Mouse (Mus musculus) CD4-positive, CD25-positive, alpha-beta regulatory T cell, adult 2 months (primary cell): Measurements from ENCODE around the gene Saa4.
A peak's percentile ranks its signal among the peaks of the same experiment; 100 is the strongest.
"Not testable (repeated sequence)": the region's sequence is repeated elsewhere in the genome, so short reads cannot be mapped to it uniquely, and the experiment has no call there.

ENCODE experiments used
- DNase-seq: peaks from one replicate; pipeline ENCODE4 v3.0.0-alpha.2; 2012; ENCODE audit warnings: low read depth, low spot score

Gene Saa4

GRCm38 (mm10) chr7:46716897-46717296 is 15.5 kb downstream of the Saa4 start:
- no peak for DNase-seq

GRCm38 (mm10) chr7:46715600-46715999 is 16.8 kb downstream of the Saa4 start, which contains the start of gene Saa3:
TSS of gene Saa3 (minus strand) at chr7:46715700.
- no peak for DNase-seq

GRCm38 (mm10) chr7:46714518-46714917 is 17.9 kb downstream of the Saa4 start:
- DNase-seq = peak; percentile 84

GRCm38 (mm10) chr7:46712250-46712649 is 20.2 kb downstream of the Saa4 start:
- DNase-seq = no peak

- peak; percentile 96 for DNase-seq
These were observed 22.0 kb downstream of the Saa4 start, which contains the start of gene Saal1 for GRCm38 (mm10) chr7:46710390-46710844. TSS of gene Saal1 (minus strand) at chr7:46710680.

- DNase-seq = no peak
These were observed 31.8 kb downstream of the Saa4 start for GRCm38 (mm10) chr7:46700521-46701025.

GRCm38 (mm10) chr7:46696754-46697153 is 35.6 kb downstream of the Saa4 start:
- DNase-seq = no peak

- peak; percentile 44 for DNase-seq
These were observed 45.6 kb downstream of the Saa4 start for GRCm38 (mm10) chr7:46686827-46687226.

GRCm38 (mm10) chr7:46680732-46681131 is 51.7 kb downstream of the Saa4 start:
- DNase-seq = no peak

GRCm38 (mm10) chr7:46679044-46679443 is 53.4 kb downstream of the Saa4 start:
- DNase-seq = not testable (repeated sequence)

- no peak for DNase-seq
These were observed 54.0 kb downstream of the Saa4 start for GRCm38 (mm10) chr7:46678417-46678816.
